Mouse (Mus musculus) heart, adult 2 months (tissue): ENCODE results near the gene Ipo9.

Experiments used
- CTCF ChIP-seq: fragments of 200-600 bp; IDR thresholded peaks from 2 replicates; pipeline ENCODE4 v1.8.1; 2022; ENCODE audit warnings: antibody characterized with exemption, mild to moderate bottlenecking, moderate library complexity
- EP300 ChIP-seq: fragments of 200-500 bp; IDR thresholded peaks from 2 replicates; pipeline ENCODE4 v1.6.1; 2011; ENCODE audit warnings: low read depth, low read length, control low read depth; ENCODE audit not compliant: insufficient read depth

DNA sequence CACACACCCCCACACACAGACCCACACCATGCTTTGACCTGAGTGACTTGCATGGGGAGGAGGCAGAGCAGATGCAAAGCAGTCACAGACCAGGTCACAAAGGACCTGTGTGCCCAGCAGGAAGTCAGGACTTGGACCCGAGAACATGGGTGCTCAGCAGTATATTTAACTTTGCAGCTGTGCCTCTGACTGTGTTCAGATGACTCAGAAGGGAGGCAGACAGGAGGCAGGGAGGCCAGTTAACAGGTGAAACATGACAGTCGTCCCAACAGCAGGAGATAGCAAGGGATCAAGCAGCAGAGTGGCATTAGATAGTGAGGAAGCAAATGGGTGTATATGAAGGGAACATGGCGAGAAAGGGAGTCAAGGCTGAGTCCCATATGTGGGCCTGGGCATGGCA is 83.4 kb downstream of the Ipo9 start:
- TF ChIP-seq CTCF: no peak
- TF ChIP-seq EP300: no peak
